Mouse (Mus musculus) spleen, adult 18-20 months (tissue): ENCODE measurements at regions not wholly inside any gene's neighbourhood (a gene's known extent, or its start where the extent isn't known, plus 50 kb on each side); places are given as distances from the start of the nearest gene placed in this dataset.
"Not testable (repeated sequence)": the region's sequence is repeated elsewhere in the genome, so short reads cannot be mapped to it uniquely, and the experiment has no call there.

Experiments used
- DNase-seq, 2 experiments: peaks; one replicate each; pipeline ENCODE4 v3.0.0; 2022; ENCODE audit warnings: mixed read lengths in 2 of 2

GRCm38 (mm10) chr4:3049972-3050846, 116.9 kb upstream of the Vmn1r2 start:
- peak in 1 of 2 experiments; percentile 2 for DNase-seq

- peak in 1 of 2 experiments; percentile 3 for DNase-seq
Observed at GRCm38 (mm10) chr4:3050847-3051135, 116.3 kb upstream of the Vmn1r2 start.

GRCm38 (mm10) chr4:3051212-3051611, 115.9 kb upstream of the Vmn1r2 start:
- no peak for DNase-seq

- DNase-seq: peak in 1 of 2 experiments; percentile 3
Observed at GRCm38 (mm10) chr4:3052314-3053059, 114.6 kb upstream of the Vmn1r2 start.

GRCm38 (mm10) chr4:3053060-3053406, 114.1 kb upstream of the Vmn1r2 start:
- DNase-seq: peak in 1 of 2 experiments; percentile 2

GRCm38 (mm10) chr4:3053496-3054216, 113.5 kb upstream of the Vmn1r2 start:
- DNase-seq: peak in 1 of 2 experiments; percentile 1

GRCm38 (mm10) chr4:3054886-3055285, 112.2 kb upstream of the Vmn1r2 start:
- no peak for DNase-seq

GRCm38 (mm10) chr4:3055396-3055795, 111.7 kb upstream of the Vmn1r2 start:
- peak in 1 of 2 experiments; percentile 1 for DNase-seq

GRCm38 (mm10) chr4:3059511-3060054, 107.5 kb upstream of the Vmn1r2 start:
- DNase-seq: peak in 1 of 2 experiments; percentile 2

- peak in 1 of 2 experiments; percentile 2 for DNase-seq
Observed at GRCm38 (mm10) chr4:3062027-3062605, 105.0 kb upstream of the Vmn1r2 start.

- DNase-seq: peak in 1 of 2 experiments; percentile 2
Observed at GRCm38 (mm10) chr4:3063966-3064365, 103.2 kb upstream of the Vmn1r2 start.

GRCm38 (mm10) chr4:3064571-3064970, 102.5 kb upstream of the Vmn1r2 start:
- peak in 1 of 2 experiments; percentile 2 for DNase-seq

- peak in 1 of 2 experiments; percentile 2 for DNase-seq
Observed at GRCm38 (mm10) chr4:3065335-3065734, 101.8 kb upstream of the Vmn1r2 start.

GRCm38 (mm10) chr4:3066051-3066736, 100.9 kb upstream of the Vmn1r2 start:
- DNase-seq: peak in 1 of 2 experiments; percentile 3

- peak in 1 of 2 experiments; percentile 3 for DNase-seq
Observed at GRCm38 (mm10) chr4:3067265-3067664, 99.9 kb upstream of the Vmn1r2 start.

GRCm38 (mm10) chr4:3067666-3068065, 99.5 kb upstream of the Vmn1r2 start:
- DNase-seq: peak in 1 of 2 experiments; percentile 13

- peak in 1 of 2 experiments; percentile 2 for DNase-seq
Observed at GRCm38 (mm10) chr4:3068306-3069223, 98.6 kb upstream of the Vmn1r2 start.

- no peak for DNase-seq
Observed at GRCm38 (mm10) chr4:3069341-3069740, 97.8 kb upstream of the Vmn1r2 start.

GRCm38 (mm10) chr4:3071326-3071725, 95.8 kb upstream of the Vmn1r2 start:
- DNase-seq: not testable (repeated sequence)

GRCm38 (mm10) chr4:3079901-3080300, 87.2 kb upstream of the Vmn1r2 start:
- peak in 1 of 2 experiments; percentile 2 for DNase-seq
